Mouse (Mus musculus) lung, adult 2 months (tissue): ENCODE data around the gene Abcd1.

Experiments used
- CTCF ChIP-seq: fragments of 200-500 bp; IDR thresholded peaks from 2 replicates; pipeline ENCODE4 v1.5.1; 2011; ENCODE audit warnings: mild to moderate bottlenecking, low read length, control low read depth; ENCODE audit not compliant: insufficient read depth
- POLR2A ChIP-seq: fragments of 200-500 bp; IDR thresholded peaks from 2 replicates; pipeline ENCODE4 v1.6.1; 2011; ENCODE audit warnings: low read depth, mild to moderate bottlenecking, control low read depth, low read length, borderline replicate concordance; ENCODE audit errors: extremely low read depth

DNA sequence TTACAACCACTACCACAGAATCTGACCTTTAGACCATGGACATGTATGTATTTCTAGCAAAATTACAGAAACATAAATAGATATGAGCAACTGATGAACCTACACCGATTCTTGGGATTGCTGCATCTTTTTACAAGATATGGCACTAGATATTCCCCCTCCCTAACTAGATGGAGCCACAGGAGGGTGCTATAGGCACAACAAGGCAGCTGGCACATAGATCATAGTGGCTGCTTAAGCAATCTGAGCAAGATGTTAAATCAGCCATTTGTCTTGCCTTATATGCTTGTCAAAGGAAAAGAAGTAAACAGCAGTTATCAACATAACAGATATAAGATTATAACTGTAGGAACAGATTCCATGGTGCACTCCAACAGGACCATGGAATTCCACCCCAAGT, 15.9 kb upstream of the Abcd1 start:
- no peak for TF ChIP-seq CTCF
- no peak for TF ChIP-seq POLR2A
